ENCODE assay signal across 11 mouse cellular contexts in genomic region chr9:36944843-36945242, GRCm38 (mm10).
DNase-seq lines count a peak whose midpoint lies in the region; ATAC-seq and TF ChIP-seq lines count a peak whose summit lies in the region.
"Had no signal": no experiment of that assay in that cellular context is flagged by ENCODE, and none has a peak within 500 bp of the region (broad histone marks: within the 10 kb centered on the region; RNA-seq: fewer than 3 reads in every experiment).

No protein-coding gene starts in this region.

- peaks cover 72% of the 10 kb centered on the region for H3K4me1 ChIP-seq in forebrain, embryonic 10.5 days
- H3K4me1 ChIP-seq in forebrain, embryonic 12.5 days = peaks cover 43% of the 10 kb centered on the region
- no peaks in the 10 kb centered on the region for H3K4me1 ChIP-seq in kidney, adult 2 months (ENCODE audit: control insufficient read depth, insufficient read depth, low read length)

- no peaks in the 10 kb centered on the region for H3K9me3 ChIP-seq in forebrain, embryonic 10.5 days
- H3K9me3 ChIP-seq in forebrain, embryonic 12.5 days = no peaks in the 10 kb centered on the region
- H3K9me3 ChIP-seq: embryonic facial prominence, embryonic 15.5 days; lung, embryonic 15.5 days had no signal

- no peak overlapping the region for H3K4me2 ChIP-seq in forebrain, embryonic 12.5 days
- H3K4me2 ChIP-seq: embryonic facial prominence, embryonic 15.5 days; lung, embryonic 15.5 days had no signal

- H3K27me3 ChIP-seq in forebrain, embryonic 10.5 days (ENCODE audit: poor library complexity, severe bottlenecking) = no peaks in the 10 kb centered on the region
- H3K27me3 ChIP-seq in forebrain, embryonic 12.5 days = peaks cover 4% of the 10 kb centered on the region; the same call in 1 of the 2 replicates
- H3K27me3 ChIP-seq in kidney, adult 2 months (replicated peaks; ENCODE audit: control insufficient read depth, insufficient read depth, low read length) = no peaks in the 10 kb centered on the region
- H3K27me3 ChIP-seq: embryonic facial prominence, embryonic 15.5 days; lung, embryonic 15.5 days had no signal

- no peak for ATAC-seq in forebrain, embryonic 12.5 days (ENCODE audit: low FRiP score)

- no peak overlapping the region for H3K4me3 ChIP-seq in forebrain, embryonic 10.5 days
- no peak overlapping the region for H3K4me3 ChIP-seq in forebrain, embryonic 12.5 days (replicated peaks)
- no peak overlapping the region for H3K4me3 ChIP-seq in kidney, adult 2 months (ENCODE audit: insufficient read depth, low read depth, low read length)
- H3K4me3 ChIP-seq: embryonic facial prominence, embryonic 15.5 days; lung, embryonic 15.5 days had no signal

- H3K27ac ChIP-seq in forebrain, embryonic 10.5 days = 0 out of 2 replicates have a peak overlapping the region, but pooled peaks have one; percentile 44
- no peak overlapping the region for H3K27ac ChIP-seq in forebrain, embryonic 12.5 days
- no peak overlapping the region for H3K27ac ChIP-seq in kidney, adult 2 months (ENCODE audit: insufficient read depth, low read depth, low read length)
- H3K27ac ChIP-seq: embryonic facial prominence, embryonic 15.5 days; lung, embryonic 15.5 days had no signal

- no peak overlapping the region for H3K9ac ChIP-seq in forebrain, embryonic 12.5 days
- H3K9ac ChIP-seq: embryonic facial prominence, embryonic 15.5 days; lung, embryonic 15.5 days had no signal

- no peak for TF ChIP-seq CTCF in kidney, adult 2 months (conservative IDR thresholded peaks at IDR 0.05; ENCODE audit: insufficient read depth, insufficient read length, low read depth, low read length)

- DNase-seq in forebrain, embryonic 10.5 days (ENCODE audit: extremely low spot score, low spot score) = no peak
- DNase-seq in layer of hippocampus, adult 18-20 months (ENCODE audit: low spot score in 2 of 2) = peak; percentile 57 to 76
- no peak for DNase-seq in layer of hippocampus, postnatal 25 days (ENCODE audit: extremely low spot score in 1 of 2, low spot score in 1 of 2)
- DNase-seq in layer of hippocampus, adult 8-10 months (ENCODE audit: low spot score in 2 of 2) = peak; percentile 70 to 85
- DNase-seq in right cerebral cortex, postnatal 25 days = peak; percentile 87
- DNase-seq in thymus, adult 18-20 months = no peak
- no peak for DNase-seq in kidney, adult 2 months
- DNase-seq: adrenal gland, postnatal 25 days had no signal

- no peak for TF ChIP-seq POLR2A in kidney, adult 2 months (IDR thresholded peaks at IDR 0.05; ENCODE audit: low read depth, low read length)

- H3K36me3 ChIP-seq in forebrain, embryonic 10.5 days (replicated peaks) = 0 out of 2 replicates have a peak, but pooled peaks cover 2% of the 10 kb centered on the region
- H3K36me3 ChIP-seq in forebrain, embryonic 12.5 days (replicated peaks) = no peaks in the 10 kb centered on the region
- no peaks in the 10 kb centered on the region for H3K36me3 ChIP-seq in kidney, adult 2 months (ENCODE audit: control insufficient read depth, insufficient read depth, low read length)
- H3K36me3 ChIP-seq: embryonic facial prominence, embryonic 15.5 days; lung, embryonic 15.5 days had no signal

- WGBS in forebrain, embryonic 10.5 days = 69% methylated on average over 7 of the region's 7 CpGs
- 72% methylated on average over 7 of the region's 7 CpGs for WGBS in forebrain, embryonic 12.5 days
- WGBS in kidney, adult 2 months = 68% methylated on average over 7 of the region's 7 CpGs

Comparison
In these comparisons a context has a peak if more than half of its experiments do, and no peak if none do; other contexts are left out.
1. DNase-seq: peak in layer of hippocampus, adult 18-20 months (2 of 2), layer of hippocampus, adult 8-10 months (2 of 2) and right cerebral cortex, postnatal 25 days (single experiment); none in forebrain, embryonic 10.5 days (single experiment), layer of hippocampus, postnatal 25 days (0 of 2), thymus, adult 18-20 months (0 of 2) and kidney, adult 2 months (single experiment).